In the genomic region with DNA sequence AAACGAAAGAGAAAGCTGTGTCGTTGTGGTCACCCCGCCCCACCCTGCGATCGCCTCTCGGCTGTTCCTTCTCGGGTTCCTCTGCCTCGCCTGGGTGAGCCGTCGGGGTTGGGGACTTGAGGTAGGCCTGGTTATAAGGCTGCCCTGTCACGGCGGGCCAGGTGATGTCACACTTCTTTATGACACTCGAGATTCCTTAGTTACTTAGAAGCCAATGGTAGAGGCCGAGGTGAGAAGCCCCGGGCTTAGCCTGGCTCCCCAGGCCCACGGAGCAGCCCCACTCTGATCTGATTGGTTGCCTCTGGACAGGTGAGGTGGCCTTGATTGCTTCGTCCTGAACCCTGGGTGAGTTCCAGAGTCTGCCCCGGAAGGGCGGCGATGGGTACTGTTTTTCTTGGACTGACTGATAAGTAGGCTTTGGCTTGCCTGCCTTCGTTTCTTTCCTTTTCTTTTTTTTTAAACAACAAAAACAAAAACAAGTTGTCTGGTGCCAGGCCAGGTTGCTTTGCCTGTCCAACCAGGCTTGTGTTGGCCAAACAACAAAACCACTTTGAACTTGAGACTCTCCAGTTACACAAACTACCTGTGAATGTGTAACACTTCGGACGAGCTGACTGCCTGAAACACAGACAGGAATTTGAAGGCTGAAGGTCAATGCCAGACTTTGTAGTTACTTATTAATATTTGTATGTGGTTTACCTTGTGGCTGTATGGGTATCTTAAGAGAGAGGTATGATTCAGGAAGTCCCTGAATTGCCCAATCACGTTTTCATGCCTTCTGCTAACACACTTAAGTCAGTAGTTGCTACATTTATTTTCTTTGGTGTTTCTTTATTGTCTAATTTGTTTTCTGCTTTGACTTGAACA, we compare ENCODE assay signal across 8 mouse cellular contexts. TPM values are rescaled to one million over a fixed set of nuclear protein-coding genes. Genes with fewer than 3 reads are reported as not detected.
DNase-seq lines count a peak whose midpoint lies in the region; ATAC-seq and TF ChIP-seq lines count a peak whose summit lies in the region.

No protein-coding gene starts in this region.

- peaks cover 0 to 12% of the 10 kb centered on the region in 2 experiments for H3K36me3 ChIP-seq in CH12.LX (replicated peaks in 1 of 2; ENCODE audit: control insufficient read depth in 1 of 2, insufficient read depth in 1 of 2, low read length in 1 of 2)
- no peaks in the 10 kb centered on the region for H3K36me3 ChIP-seq in hindbrain, embryonic 10.5 days
- H3K36me3 ChIP-seq in limb, embryonic 13.5 days = no peaks in the 10 kb centered on the region
- no peaks in the 10 kb centered on the region for H3K36me3 ChIP-seq in midbrain, embryonic 12.5 days

- DNase-seq in CH12.LX (ENCODE audit: extremely low read depth) (peak; percentile 74), R1 (ENCODE audit: low read depth, low spot score) (peak; percentile 60)
- no peak for DNase-seq in hindbrain, embryonic 10.5 days (ENCODE audit: low spot score)
- DNase-seq in retina, postnatal 1 day = no peak
- no peak for DNase-seq in layer of hippocampus, adult 11-12 months (ENCODE audit: low spot score)

- ATAC-seq in limb, embryonic 13.5 days (ENCODE audit: low FRiP score, low read depth) = 0 out of 2 replicates have a peak, but pooled peaks have one; percentile 1
- ATAC-seq in midbrain, embryonic 12.5 days (ENCODE audit: low FRiP score, low read depth) = peak; percentile 14; the same call in 1 of the 2 replicates

- H3K4me1 ChIP-seq in CH12.LX (ENCODE audit: control insufficient read depth in 1 of 2, insufficient read depth in 2 of 2) = peaks cover 10 to 56% of the 10 kb centered on the region in 2 experiments
- peaks cover 10% of the 10 kb centered on the region; the same call in 1 of the 2 replicates for H3K4me1 ChIP-seq in embryonic fibroblast, embryonic 13.5 days (ENCODE audit: control insufficient read depth, insufficient read depth, low read length)
- peaks cover 53% of the 10 kb centered on the region for H3K4me1 ChIP-seq in hindbrain, embryonic 10.5 days (replicated peaks)
- peaks cover 50% of the 10 kb centered on the region for H3K4me1 ChIP-seq in limb, embryonic 13.5 days
- peaks cover 40% of the 10 kb centered on the region for H3K4me1 ChIP-seq in midbrain, embryonic 12.5 days

- dilution Hi-C loops in CH12.LX (cut with MboI; ENCODE audit: extremely low pct_ligation_motif_present, extremely low pct_unique_long_range_greater_than_20kb, low sequenced_read_pairs) = no loop called here

- TF ChIP-seq POLR2A in CH12.LX (IDR thresholded peaks at IDR 0.05; ENCODE audit: low read depth, low read length) = no peak
- TF ChIP-seq POLR2A in embryonic fibroblast, embryonic 13.5 days (IDR thresholded peaks at IDR 0.05; ENCODE audit: low read depth, low read length) = 0 out of 2 replicates have a peak, but pooled peaks have one; percentile 12

- H3K79me2 ChIP-seq in CH12.LX (replicated peaks; ENCODE audit: control insufficient read depth, extremely low read depth, insufficient read depth, poor library complexity, severe bottlenecking) = peaks cover 57% of the 10 kb centered on the region

- TF ChIP-seq CTCF in CH12.LX (conservative IDR thresholded peaks at IDR 0.05 in 1 of 2, IDR thresholded peaks at IDR 0.05 in 1 of 2; ENCODE audit: low read depth in 2 of 2, low read length in 2 of 2) = no peak
- no peak for TF ChIP-seq CTCF in embryonic fibroblast, embryonic 13.5 days (IDR thresholded peaks at IDR 0.05; ENCODE audit: borderline replicate concordance, insufficient read depth, low read length)

- in situ Hi-C loops in CH12.LX (cut with MboI; ENCODE audit: low pct_ligation_motif_present, low pct_unique_long_range_greater_than_20kb, low sequenced_read_pairs) = no loop called here

- peak overlapping the region; percentile 64 for H3K9ac ChIP-seq in CH12.LX (ENCODE audit: insufficient read depth, low read depth)
- peak overlapping the region; percentile 95 for H3K9ac ChIP-seq in limb, embryonic 13.5 days
- peak overlapping the region; percentile 91 for H3K9ac ChIP-seq in midbrain, embryonic 12.5 days (replicated peaks)

- H3K4me2 ChIP-seq in CH12.LX (ENCODE audit: insufficient read depth, low read depth, poor library complexity, severe bottlenecking) = peak overlapping the region; percentile 97
- peak overlapping the region; percentile 98 for H3K4me2 ChIP-seq in limb, embryonic 13.5 days (replicated peaks)
- peak overlapping the region; percentile 98 for H3K4me2 ChIP-seq in midbrain, embryonic 12.5 days (replicated peaks)

- no peak for TF ChIP-seq RAD21 in CH12.LX (IDR thresholded peaks at IDR 0.05; ENCODE audit: low read depth, low read length)

- 13% methylated on average over 24 of the region's 24 CpGs for WGBS in hindbrain, embryonic 10.5 days
- 7% methylated on average over 24 of the region's 24 CpGs for WGBS in limb, embryonic 13.5 days
- WGBS in midbrain, embryonic 12.5 days = 13% methylated on average over 24 of the region's 24 CpGs

- H3K4me3 ChIP-seq in CH12.LX (replicated peaks in 1 of 3; ENCODE audit: low read depth in 2 of 3, low read length in 2 of 3, poor library complexity in 1 of 3) = peak overlapping the region; percentile 67 to 95 (median 75)
- H3K4me3 ChIP-seq in embryonic fibroblast, embryonic 13.5 days (ENCODE audit: insufficient read depth, low read length) = peak overlapping the region; percentile 85
- H3K4me3 ChIP-seq in hindbrain, embryonic 10.5 days = peak overlapping the region; percentile 76
- peak overlapping the region; percentile 85 for H3K4me3 ChIP-seq in limb, embryonic 13.5 days
- H3K4me3 ChIP-seq in midbrain, embryonic 12.5 days = peak overlapping the region; percentile 58

- H3K27me3 ChIP-seq in CH12.LX (replicated peaks) = no peaks in the 10 kb centered on the region
- no peaks in the 10 kb centered on the region for H3K27me3 ChIP-seq in hindbrain, embryonic 10.5 days (ENCODE audit: insufficient read depth, poor library complexity, severe bottlenecking)
- H3K27me3 ChIP-seq in limb, embryonic 13.5 days = no peaks in the 10 kb centered on the region
- no peaks in the 10 kb centered on the region for H3K27me3 ChIP-seq in midbrain, embryonic 12.5 days

- H3K9me3 ChIP-seq in CH12.LX (replicated peaks; ENCODE audit: low read length) = no peaks in the 10 kb centered on the region
- H3K9me3 ChIP-seq in hindbrain, embryonic 10.5 days = no peaks in the 10 kb centered on the region
- no peaks in the 10 kb centered on the region for H3K9me3 ChIP-seq in limb, embryonic 13.5 days
- H3K9me3 ChIP-seq in midbrain, embryonic 12.5 days = no peaks in the 10 kb centered on the region

- no peak for TF ChIP-seq EP300 in CH12.LX (IDR thresholded peaks at IDR 0.05; ENCODE audit: low read length)

- H3K27ac ChIP-seq in CH12.LX (ENCODE audit: insufficient read depth, low read depth) = peak overlapping the region; percentile 76
- peak overlapping the region; percentile 66 for H3K27ac ChIP-seq in embryonic fibroblast, embryonic 13.5 days (ENCODE audit: insufficient read depth, low read length)
- H3K27ac ChIP-seq in hindbrain, embryonic 10.5 days = peak overlapping the region; percentile 95
- H3K27ac ChIP-seq in limb, embryonic 13.5 days = peak overlapping the region; percentile 92
- peak overlapping the region; percentile 87 for H3K27ac ChIP-seq in midbrain, embryonic 12.5 days (replicated peaks)

TF ChIP-seq in CH12.LX, 34 proteins besides CTCF, POLR2A, EP300 and RAD21:
- TF ChIP-seq BHLHE40 (IDR thresholded peaks at IDR 0.05; ENCODE audit: low read depth, low read length) = no peak
- 0 out of 2 replicates have a peak, but pooled peaks have one; percentile 40 for TF ChIP-seq SIN3A (IDR thresholded peaks at IDR 0.05; ENCODE audit: low read length)
- 0 out of 2 replicates have a peak, but pooled peaks have one; percentile 15 for TF ChIP-seq MXI1 (IDR thresholded peaks at IDR 0.05; ENCODE audit: low read depth, low read length)

RNA-seq across cellular contexts. Expression of gene Tmbim6, which starts 0.9 kb away (rescaled TPM):
- 223 and 268 TPM in 2 replicates for total RNA-seq in CH12.LX (2012; rRNA removed)
- 260 and 269 TPM in 2 replicates for total RNA-seq in CH12.LX (2014; rRNA removed)
- 313 and 329 TPM in 2 replicates for polyA plus RNA-seq in CH12.LX (2012; ENCODE audit: insufficient read length, low read depth)
- polyA plus RNA-seq in embryonic fibroblast, embryonic 13.5 days (2011; ENCODE audit: insufficient read length, low read depth, missing spikeins) = 419 and 479 TPM in 2 replicates
- 283 and 284 TPM in 2 replicates for polyA plus RNA-seq in hindbrain, embryonic 10.5 days (2016; fragmentation: Nextera tagmentation; extraction: Ambion mirVana)
- polyA plus RNA-seq in limb, embryonic 13.5 days (2015; fragmentation: Nextera tagmentation; extraction: Ambion mirVana) = 287 and 298 TPM in 2 replicates
- polyA plus RNA-seq in midbrain, embryonic 12.5 days (2016; fragmentation: Nextera tagmentation; extraction: Ambion mirVana) = 251 and 255 TPM in 2 replicates

RNA-seq across cellular contexts. Expression of gene Fmnl3, which starts 23.3 kb away (rescaled TPM):
- 28.6 and 28.8 TPM in 2 replicates for total RNA-seq in CH12.LX (2012; rRNA removed)
- 23.5 and 24.2 TPM in 2 replicates for total RNA-seq in CH12.LX (2014; rRNA removed)
- polyA plus RNA-seq in CH12.LX (2012; ENCODE audit: insufficient read length, low read depth) = 49.3 and 50.6 TPM in 2 replicates
- 49.5 and 51.2 TPM in 2 replicates for polyA plus RNA-seq in embryonic fibroblast, embryonic 13.5 days (2011; ENCODE audit: insufficient read length, low read depth, missing spikeins)
- polyA plus RNA-seq in hindbrain, embryonic 10.5 days (2016; fragmentation: Nextera tagmentation; extraction: Ambion mirVana) = 10.7 and 14.6 TPM in 2 replicates
- 29.5 and 30.9 TPM in 2 replicates for polyA plus RNA-seq in limb, embryonic 13.5 days (2015; fragmentation: Nextera tagmentation; extraction: Ambion mirVana)
- 15.1 and 16.4 TPM in 2 replicates for polyA plus RNA-seq in midbrain, embryonic 12.5 days (2016; fragmentation: Nextera tagmentation; extraction: Ambion mirVana)

Comparison
In these comparisons a context has a peak if more than half of its experiments do, and no peak if none do; other contexts are left out.
1. DNase-seq: peak in CH12.LX (single experiment) and R1 (single experiment); none in hindbrain, embryonic 10.5 days (single experiment), retina, postnatal 1 day (single experiment) and layer of hippocampus, adult 11-12 months (single experiment).
2. Peak in every context shown above with its lines, with median percentiles within 50 percentile points of each other: H3K27ac ChIP-seq, H3K4me2 ChIP-seq, H3K4me3 ChIP-seq and H3K9ac ChIP-seq.